Mouse (Mus musculus) cerebellum, adult 9-11 months (tissue): ENCODE measurements at regions not wholly inside any gene's neighbourhood (a gene's known extent, or its start where the extent isn't known, plus 50 kb on each side); places are given as distances from the start of the nearest gene placed in this dataset.

Experiments used
- DNase-seq: peaks from one replicate; pipeline ENCODE4 v3.0.0; 2022

DNA sequence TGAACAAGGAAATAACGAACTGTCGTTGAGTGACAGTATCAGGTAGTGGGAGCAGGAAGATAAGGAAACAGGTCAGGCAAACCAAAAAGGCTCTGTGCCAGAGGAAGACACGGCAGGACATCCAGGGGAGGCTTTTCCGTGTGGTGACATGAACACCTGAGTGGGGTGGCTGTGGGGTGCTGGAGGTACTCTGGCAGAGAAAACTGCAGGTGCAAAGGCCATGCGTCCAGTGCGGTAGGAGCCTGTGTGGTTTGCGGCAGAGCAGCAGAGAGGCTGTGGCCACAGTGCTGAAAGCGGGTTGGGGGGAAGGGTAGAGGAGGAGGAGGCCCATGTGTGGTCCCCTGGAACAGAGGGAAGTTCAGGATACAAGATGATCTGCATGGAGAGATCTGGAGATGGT, 153.3 kb downstream of the Chst1 start:
- DNase-seq: no peak

DNA sequence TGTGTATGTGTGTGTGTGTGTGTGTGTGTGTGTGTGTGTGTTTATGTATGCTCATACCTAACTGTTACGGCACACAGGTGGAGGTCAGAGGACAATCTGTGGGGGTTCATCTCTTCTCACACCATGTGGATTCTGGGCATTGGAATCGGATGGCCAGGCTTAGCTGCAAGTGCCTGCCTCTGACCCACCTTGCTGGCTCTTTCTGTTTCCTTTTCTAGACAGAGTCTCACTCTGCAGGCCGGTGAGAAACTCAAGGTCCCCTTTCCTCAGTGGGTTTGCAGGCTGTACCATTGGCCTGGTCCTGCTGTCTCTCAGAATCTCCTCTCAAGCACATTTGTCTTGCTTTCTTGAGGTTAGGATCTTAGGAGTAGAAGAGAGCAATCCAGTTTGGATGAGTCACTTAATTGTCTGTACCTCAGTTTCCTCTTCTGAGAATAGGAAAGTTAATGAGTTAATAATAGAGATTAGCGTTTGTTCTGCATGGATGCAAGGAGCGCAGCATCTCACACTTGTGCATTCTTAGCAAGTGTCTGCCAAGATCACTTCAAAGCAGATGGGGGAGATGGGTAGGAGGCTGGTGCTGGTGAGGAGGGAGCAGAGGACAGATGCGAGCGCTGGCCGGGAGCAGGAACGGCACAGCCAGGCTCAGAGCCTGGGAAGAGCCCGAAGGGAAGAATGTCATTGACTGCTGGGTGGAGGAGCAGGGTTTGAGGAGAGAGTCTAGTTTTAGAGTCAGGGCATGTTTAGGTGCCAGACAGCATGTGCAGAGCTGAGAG, 155.2 kb downstream of the Chst1 start:
- DNase-seq: no peak

DNA sequence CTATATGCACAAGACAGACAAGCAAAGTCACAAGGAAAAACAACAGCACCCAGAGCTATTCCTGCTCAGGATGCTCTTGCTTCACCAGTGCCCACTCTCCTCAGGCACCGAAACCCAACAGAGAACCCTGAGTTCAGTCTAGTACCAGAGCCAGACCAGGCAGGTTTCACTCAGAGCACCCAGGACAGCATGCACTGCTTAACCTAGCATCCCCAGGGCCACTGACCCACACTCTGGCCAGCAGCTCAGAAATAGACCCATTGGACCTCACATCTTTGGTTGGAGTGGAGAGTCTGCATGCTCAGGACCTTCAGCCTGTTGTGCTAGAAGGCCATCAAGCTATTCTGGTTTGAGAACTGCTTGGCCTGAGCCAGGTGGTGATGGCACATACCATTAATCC, 157.0 kb downstream of the Chst1 start:
- DNase-seq: no peak

DNA sequence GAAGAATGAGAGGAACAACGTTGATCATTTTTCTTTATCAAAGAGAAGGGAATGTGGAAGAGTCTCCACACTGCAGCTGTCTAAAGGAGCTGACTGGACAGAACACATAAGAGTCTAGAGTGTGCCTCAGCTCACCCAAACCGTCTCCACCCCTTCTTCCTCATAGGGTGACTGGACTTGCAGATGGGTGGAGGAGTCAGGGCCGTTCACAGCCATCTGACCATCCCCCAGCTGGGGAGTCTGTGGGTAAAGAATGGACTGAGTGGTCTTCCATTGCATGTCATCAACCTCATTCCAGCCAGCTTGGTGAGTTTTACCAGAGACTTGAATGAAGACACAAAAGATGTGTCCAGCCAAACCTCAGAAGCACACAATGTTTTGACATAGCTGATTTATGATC, 156.1 kb upstream of the Syt13 start:
- DNase-seq: no peak

DNA sequence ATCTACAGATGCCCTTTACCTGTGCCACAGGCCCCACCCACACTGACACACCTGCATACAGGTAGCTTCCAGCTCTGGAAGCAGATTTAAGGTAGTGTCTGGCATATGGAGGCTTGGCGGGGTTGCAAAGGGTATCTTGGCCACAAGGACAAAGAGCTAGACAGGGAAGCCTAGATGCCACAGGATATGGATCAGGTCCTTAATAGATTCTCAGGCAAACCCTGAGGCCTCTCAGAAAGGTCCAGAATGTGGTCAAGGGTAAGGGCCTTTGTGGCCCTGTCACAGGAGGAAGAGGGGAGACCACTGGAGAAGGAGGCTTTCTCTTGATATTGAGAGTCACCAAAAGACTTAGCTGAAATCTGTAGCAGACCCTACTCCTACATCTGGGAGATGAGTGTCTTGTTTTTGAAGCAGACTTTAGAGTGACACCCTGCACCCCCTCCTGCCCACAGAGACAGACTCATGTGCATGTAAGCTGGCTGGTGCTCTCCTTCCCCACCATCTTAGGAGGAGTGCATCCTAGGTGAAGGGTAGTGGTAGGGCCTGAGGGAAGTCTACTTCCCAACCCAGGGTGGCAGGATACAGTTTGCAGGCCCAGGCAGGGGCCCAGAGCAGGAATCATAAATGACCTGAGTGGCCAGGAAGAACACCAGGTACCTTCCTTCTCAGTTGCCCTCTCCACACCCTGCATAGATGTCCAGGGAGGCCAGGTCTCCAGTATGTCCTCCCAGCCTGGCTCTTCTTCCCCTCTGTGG, 150.8 kb upstream of the Syt13 start:
- no peak for DNase-seq

DNA sequence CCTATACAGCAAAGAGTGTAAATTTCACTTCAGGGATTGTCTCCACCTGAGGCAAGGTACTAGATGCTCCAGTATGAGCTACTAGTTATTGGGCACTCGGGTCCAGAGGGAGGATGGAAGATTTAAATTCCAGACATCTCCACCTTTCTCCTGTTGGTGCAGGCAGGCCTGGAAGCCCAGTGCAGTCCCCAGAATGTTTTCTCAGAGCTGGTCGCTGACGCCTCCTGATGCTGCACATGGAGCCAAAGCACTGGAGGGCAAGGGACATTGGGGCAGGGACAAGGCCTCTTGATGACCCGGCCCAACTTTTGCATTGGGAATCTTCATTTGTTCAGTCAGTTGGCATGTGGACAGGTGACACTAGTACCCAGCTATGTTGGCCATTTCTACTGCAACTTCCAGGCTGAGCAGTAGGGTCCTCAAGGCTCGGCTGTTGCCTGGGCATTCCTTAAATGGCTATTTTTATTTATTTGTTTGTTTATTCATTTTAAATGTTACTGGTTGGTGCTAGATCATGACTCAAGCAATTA, 147.4 kb upstream of the Syt13 start:
- no peak for DNase-seq

DNA sequence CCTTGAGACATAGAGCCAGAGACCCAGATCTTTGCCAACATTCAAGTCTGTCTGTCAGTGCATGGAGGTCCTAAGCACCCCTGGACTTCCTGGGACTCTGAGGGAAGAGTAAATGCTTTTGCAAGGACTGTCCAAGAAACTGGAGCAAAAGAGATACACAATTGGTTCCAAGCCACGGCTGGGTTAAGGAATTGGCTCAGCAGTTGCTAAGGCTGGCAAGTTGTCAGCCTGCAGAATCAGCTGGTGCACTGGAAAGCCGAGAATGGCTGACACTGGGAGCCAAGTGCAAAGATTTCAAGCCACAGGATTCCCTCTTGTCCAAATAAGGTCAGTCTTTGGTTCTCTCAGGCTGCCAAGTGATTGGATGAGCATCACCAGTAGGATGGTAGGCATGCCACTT, 146.8 kb upstream of the Syt13 start:
- DNase-seq: peak; percentile 51

DNA sequence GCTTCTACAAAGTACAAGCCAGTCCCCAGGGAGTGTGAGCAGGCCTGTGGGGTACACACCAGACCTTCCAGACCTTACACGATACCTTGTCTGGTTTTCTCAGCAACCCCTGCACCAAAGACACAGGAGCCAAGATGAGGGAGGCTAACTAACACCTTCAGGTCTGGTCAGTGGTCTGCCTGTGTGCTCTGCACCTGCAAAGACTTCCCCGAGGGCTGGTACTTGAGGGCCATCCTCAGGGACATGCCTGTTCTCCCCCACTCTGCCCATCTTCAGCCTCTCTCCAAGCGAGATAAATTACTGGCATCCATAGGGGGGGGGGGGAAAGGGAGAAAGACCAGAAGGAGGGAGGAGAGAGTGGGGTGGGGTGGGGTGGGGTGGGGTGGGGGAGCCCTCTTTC, 145.8 kb upstream of the Syt13 start:
- DNase-seq: no peak

DNA sequence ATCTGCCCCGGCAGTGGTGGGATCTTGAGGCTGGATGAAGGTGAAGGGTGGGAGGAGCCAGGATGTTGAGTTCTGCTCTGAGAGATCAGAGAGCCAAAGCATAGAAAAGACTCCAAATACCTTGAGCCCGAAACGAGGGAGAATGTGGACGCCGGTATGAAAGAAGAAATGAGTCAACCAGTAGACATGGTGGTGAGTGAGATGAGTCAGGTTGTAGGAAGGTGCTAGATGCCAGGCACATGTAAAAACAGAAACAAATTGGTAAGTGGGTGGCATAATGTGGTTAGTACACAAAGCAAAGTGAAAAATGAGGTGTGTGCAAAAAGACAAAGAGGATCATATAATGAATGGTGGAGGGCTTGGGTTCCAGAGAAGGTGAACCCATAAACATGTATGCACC, 144.8 kb upstream of the Syt13 start:
- no peak for DNase-seq

DNA sequence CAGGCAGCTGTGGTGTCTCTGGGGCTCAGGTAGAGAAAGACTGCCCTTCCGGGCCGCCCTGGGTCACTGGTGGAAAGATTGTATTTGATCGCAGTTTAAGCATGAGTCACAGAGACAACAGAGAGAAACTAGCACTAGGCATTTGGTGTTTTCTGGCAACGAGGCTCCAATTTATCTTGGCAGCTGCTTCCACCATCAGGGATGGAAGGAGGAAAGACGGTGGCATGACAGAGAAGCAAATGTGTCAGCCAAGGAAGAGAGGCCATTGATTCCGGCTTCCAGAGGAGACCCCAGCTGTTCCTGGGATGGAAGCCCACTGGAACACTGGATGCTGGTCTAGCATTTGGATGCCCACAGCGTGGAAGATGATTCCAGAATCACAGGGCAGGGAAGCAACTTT, 142.3 kb upstream of the Syt13 start:
- peak; percentile 76 for DNase-seq

DNA sequence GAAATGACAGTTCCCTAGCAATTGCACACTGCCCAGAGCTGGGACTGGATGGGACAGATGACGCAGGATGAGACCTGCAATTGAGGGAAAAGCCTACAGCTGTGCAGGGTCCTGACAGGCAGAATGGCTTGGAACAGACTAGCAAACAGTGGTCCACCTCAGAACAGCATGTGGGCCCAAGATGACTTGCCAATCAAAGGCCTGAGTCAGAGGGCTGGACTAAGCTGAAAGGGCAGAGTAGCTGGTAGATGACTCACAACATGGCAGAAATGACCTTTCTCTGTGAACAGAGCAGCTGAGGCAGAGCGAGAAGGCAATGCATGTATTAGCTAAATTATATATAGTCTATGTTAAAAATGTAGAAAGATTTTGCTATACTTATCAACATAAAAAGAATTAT, 138.4 kb upstream of the Syt13 start:
- no peak for DNase-seq

DNA sequence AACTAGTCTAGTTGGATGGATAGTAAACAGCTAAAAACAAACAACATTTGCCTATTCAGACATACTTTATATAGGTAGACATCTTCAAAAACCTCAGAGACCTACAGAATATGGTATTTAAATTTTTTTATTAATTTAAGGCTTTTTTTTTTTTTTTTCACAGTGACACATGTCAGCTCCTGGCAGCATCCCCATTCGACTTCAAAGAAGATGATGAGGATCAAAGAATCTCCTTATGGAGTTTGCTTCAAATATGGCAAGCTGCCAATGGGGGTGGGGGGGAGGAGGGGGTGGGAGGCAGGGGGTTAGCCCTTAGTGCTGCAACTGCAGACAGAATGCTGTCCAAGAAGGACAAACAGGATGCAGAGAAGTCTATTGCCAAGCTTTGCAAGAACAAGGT, 135.8 kb upstream of the Syt13 start:
- no peak for DNase-seq

DNA sequence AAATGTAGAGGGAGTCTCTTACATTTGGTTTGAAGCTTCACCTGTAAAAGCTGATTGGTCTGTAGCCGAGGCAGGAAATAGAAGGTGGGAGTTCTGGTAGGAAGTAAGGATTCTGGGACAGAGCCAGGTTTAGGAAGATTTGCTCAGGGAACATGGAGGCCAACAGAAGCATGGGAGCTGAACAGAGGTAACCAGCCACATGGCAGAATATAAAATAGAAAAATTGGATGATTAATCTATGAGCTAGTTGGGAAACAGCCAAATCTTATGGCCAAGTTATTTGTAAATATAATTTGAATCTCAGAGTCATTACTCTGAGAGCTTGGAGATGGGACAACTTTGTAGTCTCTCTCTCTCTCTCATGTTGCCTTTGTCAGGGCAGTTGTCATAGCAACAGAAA, 134.9 kb upstream of the Syt13 start:
- no peak for DNase-seq

DNA sequence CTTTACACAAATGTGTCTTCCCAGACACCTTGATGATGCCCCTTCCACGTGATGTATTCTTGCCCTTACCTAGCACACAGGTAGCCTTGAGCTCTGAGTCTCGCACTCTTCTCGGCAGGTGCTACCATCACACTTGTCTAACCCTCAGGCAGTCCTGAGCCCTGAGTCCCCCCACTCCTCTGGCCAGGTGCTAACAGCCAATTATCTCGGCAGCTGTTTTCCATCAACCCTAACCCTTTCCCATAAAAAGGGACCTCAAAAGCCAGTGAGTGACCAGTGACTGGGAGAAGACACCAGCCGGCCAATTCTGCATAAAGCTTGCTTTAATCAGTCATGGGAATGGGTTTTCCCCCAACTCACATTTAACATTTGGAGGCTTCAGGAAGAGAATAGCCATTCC, 133.4 kb upstream of the Syt13 start:
- DNase-seq: no peak

DNA sequence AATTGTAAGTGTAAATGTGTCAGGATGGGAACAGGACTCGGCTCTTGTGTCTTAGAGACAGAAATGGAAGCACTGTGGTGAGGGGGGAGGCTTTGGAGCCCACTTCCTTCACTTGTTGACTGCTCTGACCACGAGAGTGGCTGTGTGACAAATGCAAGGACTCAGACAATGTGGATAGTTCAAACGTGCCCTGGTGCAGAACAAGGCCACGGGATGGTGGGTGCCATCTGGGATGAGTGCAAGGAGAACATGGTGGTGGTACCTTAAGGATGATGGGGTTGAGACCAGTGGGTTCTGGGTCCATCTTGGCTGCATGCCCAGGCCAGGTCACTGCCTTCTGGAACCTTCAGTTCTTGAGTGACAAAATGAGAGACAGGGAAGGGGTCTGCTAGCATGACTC, 132.3 kb upstream of the Syt13 start:
- no peak for DNase-seq

DNA sequence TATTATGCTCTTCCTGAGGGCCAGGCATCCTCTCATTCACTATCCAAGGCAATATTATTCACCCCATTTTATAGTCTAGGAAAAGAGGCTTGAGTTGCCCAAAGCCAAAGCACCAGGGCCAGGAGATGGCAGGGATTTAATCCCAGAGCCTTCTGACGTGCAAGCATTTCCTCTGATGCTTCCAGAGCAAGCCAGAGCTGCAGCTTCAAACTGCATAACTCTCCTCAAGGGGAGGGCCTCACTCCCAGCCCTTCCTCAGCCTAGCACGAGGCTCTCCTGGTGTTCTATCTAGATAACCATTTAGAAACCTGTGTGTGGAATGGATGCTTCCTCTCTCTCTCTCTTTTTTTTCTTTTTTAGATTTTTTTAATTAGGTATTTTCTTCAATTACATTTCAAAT, 130.0 kb upstream of the Syt13 start:
- no peak for DNase-seq

DNA sequence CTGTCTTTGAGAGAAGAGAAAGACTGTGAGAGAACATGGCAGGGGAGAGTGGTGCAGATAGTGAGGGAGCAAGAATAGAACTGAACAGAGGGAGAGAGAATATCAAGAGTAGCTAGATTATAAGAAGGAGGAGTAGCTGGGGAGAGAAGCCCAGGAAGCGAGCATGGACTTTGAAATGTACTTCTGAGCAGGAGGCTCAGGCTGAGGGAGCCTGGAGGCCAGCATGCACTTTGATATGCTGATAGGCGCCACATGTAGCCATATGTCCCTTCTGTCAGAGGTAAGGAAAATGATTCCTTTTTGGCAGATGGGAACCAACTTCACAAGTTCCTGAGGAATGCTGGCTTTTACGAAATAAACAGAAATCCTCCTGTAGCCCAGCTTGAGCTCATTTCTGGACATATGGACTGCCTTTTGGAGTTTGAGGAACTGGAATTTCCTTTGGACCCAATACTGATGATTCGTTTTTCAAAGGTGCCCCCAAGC, 126.9 kb upstream of the Syt13 start:
- peak; percentile 25 for DNase-seq

DNA sequence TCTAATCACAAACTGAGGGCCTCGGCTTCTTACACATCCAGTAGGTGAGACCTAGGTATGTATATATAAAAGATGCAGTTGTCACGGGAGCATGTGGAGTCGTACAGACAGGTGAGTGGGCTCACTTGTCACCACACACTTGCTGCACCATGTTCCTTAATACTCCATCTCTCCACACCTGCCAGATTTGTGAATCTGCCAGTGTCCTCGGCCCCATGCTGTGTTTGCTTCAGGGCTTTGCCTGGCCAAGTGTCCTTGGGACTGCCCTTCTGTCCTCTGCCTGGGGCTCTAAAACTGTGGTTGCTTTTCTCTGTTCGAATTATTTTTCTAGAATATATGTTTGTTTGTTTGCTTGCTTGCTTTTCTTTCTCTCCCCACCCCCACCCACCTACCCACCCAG, 126.0 kb upstream of the Syt13 start:
- peak; percentile 52 for DNase-seq

DNA sequence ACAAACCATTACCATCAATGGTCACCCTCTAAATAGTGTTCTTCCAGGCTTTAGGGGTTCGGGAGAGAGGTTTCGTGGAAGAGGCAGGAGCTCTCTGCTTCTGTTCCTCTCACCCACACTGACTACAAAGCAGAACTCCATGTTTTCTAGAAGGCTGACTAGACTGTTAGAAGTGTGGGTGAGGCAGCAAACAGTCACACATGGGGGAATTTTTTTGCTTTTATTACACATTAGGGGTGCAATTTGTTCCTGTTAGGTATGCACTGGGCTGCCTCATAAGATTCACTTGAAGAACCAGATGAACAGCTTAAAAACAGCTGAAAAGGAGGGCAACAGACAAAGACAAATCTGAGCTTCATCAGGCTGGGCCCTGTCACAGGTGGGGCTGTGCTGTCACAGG, 124.5 kb upstream of the Syt13 start:
- no peak for DNase-seq

DNA sequence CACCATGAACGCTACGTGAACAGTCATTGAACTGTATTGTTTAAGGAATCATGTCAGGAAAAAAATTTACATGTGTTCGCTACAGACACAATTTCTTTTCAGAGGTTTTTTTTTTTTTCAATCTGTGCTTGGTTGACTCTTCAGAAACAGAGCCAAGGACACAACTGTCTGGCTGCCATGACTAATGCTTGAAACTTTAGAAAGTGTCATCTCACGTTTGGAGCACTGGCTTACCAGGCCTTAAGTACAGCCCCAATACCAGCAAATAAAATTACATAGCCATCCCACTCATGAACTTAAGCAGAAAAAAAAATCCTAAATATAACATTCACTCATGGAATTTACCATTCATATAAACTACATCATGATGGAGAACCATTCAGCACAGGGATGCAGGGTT, 115.1 kb upstream of the Syt13 start:
- no peak for DNase-seq

DNA sequence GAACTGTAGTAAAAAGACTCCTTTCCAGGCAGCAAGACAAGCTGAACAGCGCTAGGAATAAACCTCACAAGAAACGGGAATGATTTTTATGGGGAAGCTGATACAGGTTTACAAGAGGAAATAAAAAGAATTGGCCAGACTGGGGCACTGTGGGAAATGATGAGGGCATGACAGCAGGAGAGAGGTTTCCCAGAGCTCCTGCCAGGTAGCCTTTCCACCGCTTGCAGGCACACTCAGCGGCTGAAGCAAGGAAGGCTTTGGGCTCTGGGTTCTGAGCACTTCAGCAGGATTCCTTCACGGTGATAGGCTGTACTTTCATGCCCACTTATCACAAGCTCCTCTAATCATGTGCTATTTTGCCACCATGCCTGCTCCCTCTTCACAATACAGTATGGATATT, 114.2 kb upstream of the Syt13 start:
- DNase-seq: peak; percentile 40

DNA sequence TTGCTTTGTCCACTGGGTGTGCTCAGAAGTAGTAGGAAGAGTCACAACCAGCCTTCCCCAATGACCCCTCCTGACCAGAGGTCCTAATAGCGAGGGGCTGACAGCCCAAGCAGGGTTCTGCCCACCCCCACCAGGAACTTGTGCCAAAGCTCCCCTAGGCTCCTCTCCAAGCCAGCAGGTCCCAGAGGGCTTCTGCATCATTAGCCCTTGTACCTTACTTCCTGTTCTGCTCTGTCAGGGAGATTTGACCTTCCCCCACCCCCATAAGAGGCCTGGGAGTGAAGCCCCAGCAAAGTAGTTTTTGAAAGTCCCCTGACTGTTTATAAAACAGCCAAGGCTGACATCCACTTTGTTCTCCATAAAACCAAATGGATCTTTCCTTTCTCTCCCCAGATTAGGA, 110.0 kb upstream of the Syt13 start:
- no peak for DNase-seq

DNA sequence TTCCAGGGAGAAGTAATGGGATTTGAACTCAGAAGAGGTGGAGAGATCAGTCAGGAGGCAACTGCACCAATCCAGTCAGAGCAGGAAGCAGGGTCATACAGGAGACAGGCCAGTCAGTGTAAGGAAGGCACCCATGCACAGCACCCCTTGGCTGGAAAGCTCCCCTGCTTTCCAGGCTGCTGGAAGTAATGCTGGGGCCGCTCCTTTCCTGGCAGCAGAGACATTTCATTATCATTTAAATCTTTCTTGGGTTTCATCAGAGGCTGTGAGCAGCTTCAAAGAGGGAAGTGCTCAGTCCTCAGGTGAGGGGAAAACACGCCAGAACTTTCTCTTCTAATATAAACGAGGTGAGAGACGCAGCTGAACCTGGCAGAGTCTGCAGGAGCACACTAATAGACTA, 109.1 kb upstream of the Syt13 start:
- DNase-seq: no peak

DNA sequence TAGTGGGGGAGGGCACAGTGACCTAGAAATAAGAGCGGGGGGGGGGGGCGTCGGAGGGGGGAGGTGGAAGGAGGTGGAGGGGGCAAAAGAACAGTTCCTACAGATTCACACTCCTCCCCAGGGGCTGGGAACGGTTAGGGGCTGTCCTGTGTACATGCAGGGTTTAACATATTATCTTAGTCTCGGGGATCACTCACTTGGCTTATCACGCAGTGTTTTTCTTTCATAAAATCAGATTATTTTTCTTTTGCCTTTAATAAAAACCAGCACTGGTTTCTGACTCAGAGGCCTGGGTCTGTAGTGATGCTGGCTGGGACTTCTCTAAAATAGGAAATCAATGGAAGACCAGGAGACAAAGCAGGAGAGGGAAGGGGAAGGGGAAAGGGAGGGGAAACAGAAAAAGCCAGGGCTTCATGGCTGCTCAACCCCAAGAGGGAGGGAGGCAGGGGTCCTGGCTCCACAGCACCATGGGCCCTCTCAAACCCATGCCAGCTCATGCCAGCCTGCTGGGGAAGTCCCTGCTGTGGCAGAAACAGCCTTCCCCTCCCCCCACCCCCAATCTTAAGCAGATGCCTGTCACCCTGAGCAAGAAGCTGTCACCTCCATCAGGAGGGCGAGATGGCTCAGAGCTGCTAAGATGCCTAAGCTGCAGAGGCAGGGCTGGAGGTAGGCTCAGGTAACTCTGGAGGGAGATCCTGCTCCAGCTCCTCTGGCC, 108.3 kb upstream of the Syt13 start:
- DNase-seq: no peak
